Mouse (Mus musculus): Measurements from ENCODE around the gene Lrrc36. TPM values are rescaled to one million over a fixed set of nuclear protein-coding genes. Genes with fewer than 3 reads are reported as not detected.
A peak's percentile ranks its signal among the peaks of the same experiment; 100 is the strongest.

The Lrrc36 gene
- polyA plus RNA-seq, 1 experiment from 2014 or later: 0.11 TPM

DNA sequence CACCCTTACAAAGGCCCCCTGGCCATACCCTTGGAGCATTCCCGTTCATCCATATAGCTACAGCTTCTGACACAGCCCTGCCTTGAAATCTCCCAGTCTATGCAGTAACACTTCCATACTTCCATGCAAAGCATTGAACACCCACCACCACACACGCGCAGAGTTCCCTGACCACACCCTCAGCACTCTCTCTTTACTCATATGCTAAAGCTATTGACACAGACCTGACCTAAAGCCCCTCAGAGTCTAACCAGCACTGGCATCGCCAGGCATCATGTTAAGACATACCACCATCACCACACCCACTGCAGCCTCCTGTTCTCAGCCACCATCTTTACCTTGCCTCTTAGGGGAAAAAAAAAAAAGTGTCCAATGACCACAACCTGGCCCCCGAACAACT is 56.9 kb downstream of the Lrrc36 start:
- Histone ChIP-seq H3K9ac (replicated peaks) (no peak overlapping the region), H3K9me3 (ENCODE audit: low read length) (no peaks in the 10 kb centered on the region), H3K4me1 (ENCODE audit: insufficient read depth) (peaks cover 24% of the 10 kb centered on the region), H3K4me3 (ENCODE audit: low read depth, low read length) (no peak overlapping the region), H3K27ac (ENCODE audit: low read depth) (no peak overlapping the region), H3K4me2 (ENCODE audit: low read depth, low read length) (no peak overlapping the region), H3K36me3 (replicated peaks; ENCODE audit: insufficient read depth, low read length) (no peaks in the 10 kb centered on the region), H3K27me3 (ENCODE audit: insufficient read depth, low read length) (peaks cover 45% of the 10 kb centered on the region)
- 68% methylated on average over 5 of the region's 5 CpGs for WGBS (ENCODE audit: insufficient replicate concordance)
- ATAC-seq: no peak
- no peak for DNase-seq
- TF ChIP-seq EP300 (IDR thresholded peaks at IDR 0.05; ENCODE audit: low read depth) (no peak), CTCF (IDR thresholded peaks at IDR 0.05; ENCODE audit: low read depth) (no peak)

DNA sequence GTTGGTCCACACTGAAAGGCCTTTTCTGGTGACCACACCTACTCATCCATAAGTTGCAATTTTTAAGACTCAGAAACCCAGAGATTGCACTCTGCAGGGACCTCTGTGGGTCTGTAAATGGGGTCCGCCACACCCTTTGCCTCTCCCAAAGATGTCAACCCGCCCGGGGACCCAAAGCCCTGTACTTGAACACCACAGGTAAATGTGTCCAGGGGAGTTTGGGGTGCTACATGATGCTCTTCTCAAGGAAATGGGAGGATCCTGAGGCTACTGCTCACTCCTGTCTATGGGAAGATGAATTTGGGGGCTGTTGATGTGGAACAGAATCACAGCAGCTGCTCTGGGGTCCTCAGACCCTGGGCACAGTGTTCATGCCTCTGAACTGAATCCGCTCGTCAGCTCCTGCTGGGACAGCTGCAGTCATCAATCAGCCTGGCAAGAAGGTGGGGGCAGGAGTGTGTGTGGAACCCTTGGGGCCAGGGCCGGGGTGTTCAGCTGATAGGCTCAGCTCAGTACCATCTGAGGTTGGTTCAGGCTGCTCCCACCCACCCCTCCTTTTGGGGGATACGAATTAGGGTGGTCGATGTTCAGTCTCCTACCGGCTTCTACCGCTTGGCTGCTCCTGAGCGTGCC is 57.4 kb downstream of the Lrrc36 start:
- Histone ChIP-seq H3K4me1 (ENCODE audit: insufficient read depth) (peaks cover 24% of the 10 kb centered on the region), H3K4me2 (ENCODE audit: low read depth, low read length) (peak overlapping the region; percentile 62), H3K9ac (replicated peaks) (no peak overlapping the region), H3K4me3 (ENCODE audit: low read depth, low read length) (0 out of 2 replicates have a peak overlapping the region, but pooled peaks have one; percentile 9), H3K9me3 (ENCODE audit: low read length) (no peaks in the 10 kb centered on the region), H3K27me3 (ENCODE audit: insufficient read depth, low read length) (peaks cover 45% of the 10 kb centered on the region), H3K36me3 (replicated peaks; ENCODE audit: insufficient read depth, low read length) (no peaks in the 10 kb centered on the region), H3K27ac (ENCODE audit: low read depth) (no peak overlapping the region)
- 20% methylated on average over 11 of the region's 11 CpGs for WGBS (ENCODE audit: insufficient replicate concordance)
- TF ChIP-seq CTCF (IDR thresholded peaks at IDR 0.05; ENCODE audit: low read depth) (no peak), EP300 (IDR thresholded peaks at IDR 0.05; ENCODE audit: low read depth) (no peak)
- ATAC-seq (no peak), DNase-seq (no peak)

DNA sequence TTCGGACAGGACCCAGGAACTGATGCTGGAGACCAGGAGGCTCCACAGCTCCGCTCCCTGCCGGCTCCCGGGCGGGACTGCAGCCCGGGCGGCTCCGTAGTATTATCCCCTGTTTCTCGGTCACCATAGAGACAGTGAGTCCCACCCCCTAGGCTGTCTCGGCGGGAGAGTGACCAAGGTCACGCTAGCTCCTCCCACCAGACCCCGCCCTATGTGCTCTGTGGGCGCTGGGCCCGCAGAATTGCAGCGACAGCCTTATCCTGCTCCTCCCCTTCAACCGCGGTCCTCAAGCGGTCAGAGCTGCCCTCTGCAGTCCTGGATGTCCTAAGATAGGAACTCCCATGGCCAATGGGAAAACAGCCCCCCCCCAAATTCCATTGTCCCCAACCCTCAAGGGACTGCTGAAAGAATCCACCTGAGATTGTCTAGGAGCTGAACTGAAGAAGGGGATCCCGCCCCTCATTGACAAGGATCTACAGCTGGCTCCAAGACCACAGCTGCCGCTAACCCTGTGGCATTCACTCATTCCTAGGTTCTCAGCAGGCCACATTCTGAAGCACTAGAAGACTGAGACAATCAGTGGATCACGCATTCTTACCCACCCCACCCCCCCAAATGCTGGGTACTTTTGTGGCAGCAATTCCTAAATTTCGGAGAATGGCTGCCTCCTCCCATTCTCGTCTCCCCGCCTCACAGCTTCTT is 58.1 kb downstream of the Lrrc36 start, which contains the start of gene Tppp3:
Gene Tppp3 (minus strand): TSS at position 213 of the 702 bp plus-strand sequence.
- Histone ChIP-seq H3K4me1 (ENCODE audit: insufficient read depth) (peaks cover 24% of the 10 kb centered on the region), H3K4me3 (ENCODE audit: low read depth, low read length) (0 out of 2 replicates have a peak within 1 kb of the TSS, but pooled peaks have one; percentile 9), H3K4me2 (ENCODE audit: low read depth, low read length) (peak within 1 kb of the TSS; percentile 62), H3K27me3 (ENCODE audit: insufficient read depth, low read length) (peaks cover 45% of the 10 kb centered on the region), H3K9me3 (ENCODE audit: low read length) (no peaks in the 10 kb centered on the region), H3K9ac (replicated peaks) (no peak within 1 kb of the TSS), H3K36me3 (replicated peaks; ENCODE audit: insufficient read depth, low read length) (no peaks in the 10 kb centered on the region), H3K27ac (ENCODE audit: low read depth) (no peak within 1 kb of the TSS)
- 7% methylated on average over 25 of the region's 25 CpGs for WGBS (ENCODE audit: insufficient replicate concordance)
- DNase-seq (peak; percentile 88), ATAC-seq (peak; percentile 93)
- TF ChIP-seq EP300 (IDR thresholded peaks at IDR 0.05; ENCODE audit: low read depth) (no peak; the same call in 1 of the 2 replicates), CTCF (IDR thresholded peaks at IDR 0.05; ENCODE audit: low read depth) (peak; percentile 51)

- TF ChIP-seq CTCF (IDR thresholded peaks at IDR 0.05; ENCODE audit: low read depth) (no peak), EP300 (IDR thresholded peaks at IDR 0.05; ENCODE audit: low read depth) (no peak)
- WGBS (ENCODE audit: insufficient replicate concordance): 49% methylated on average over 23 of the region's 23 CpGs
- no peak overlapping the region for H3K27ac ChIP-seq (ENCODE audit: low read depth)
- peaks cover 45% of the 10 kb centered on the region for H3K27me3 ChIP-seq (ENCODE audit: insufficient read depth, low read length)
- H3K4me1 ChIP-seq (ENCODE audit: insufficient read depth): peaks cover 24% of the 10 kb centered on the region
- H3K9me3 ChIP-seq (ENCODE audit: low read length): no peaks in the 10 kb centered on the region
- ATAC-seq (no peak), DNase-seq (peak; percentile 19)
- no peak overlapping the region for H3K4me2 ChIP-seq (ENCODE audit: low read depth, low read length)
- H3K4me3 ChIP-seq (ENCODE audit: low read depth, low read length): no peak overlapping the region
- no peaks in the 10 kb centered on the region for H3K36me3 ChIP-seq (replicated peaks; ENCODE audit: insufficient read depth, low read length)
- no peak overlapping the region for H3K9ac ChIP-seq (replicated peaks)
Measured at GRCm38 (mm10) chr8:105472414-105472932, 59.1 kb downstream of the Lrrc36 start.

GRCm38 (mm10) chr8:105472983-105473382 is 59.6 kb downstream of the Lrrc36 start:
- no peak for ATAC-seq

More at GRCm38 (mm10) chr8:105472983-105473382, 59.6 kb downstream of the Lrrc36 start:
- TF ChIP-seq CTCF (IDR thresholded peaks at IDR 0.05; ENCODE audit: low read depth) (no peak), EP300 (IDR thresholded peaks at IDR 0.05; ENCODE audit: low read depth) (no peak)
- H3K36me3 ChIP-seq (replicated peaks; ENCODE audit: insufficient read depth, low read length): no peaks in the 10 kb centered on the region
- H3K27ac ChIP-seq (ENCODE audit: low read depth): no peak overlapping the region
- no peak overlapping the region for H3K4me2 ChIP-seq (ENCODE audit: low read depth, low read length)
- 35% methylated on average over 9 of the region's 9 CpGs for WGBS (ENCODE audit: insufficient replicate concordance)
- H3K4me3 ChIP-seq (ENCODE audit: low read depth, low read length): no peak overlapping the region
- peaks cover 24% of the 10 kb centered on the region for H3K4me1 ChIP-seq (ENCODE audit: insufficient read depth)
- no peak overlapping the region for H3K9ac ChIP-seq (replicated peaks)
- no peaks in the 10 kb centered on the region for H3K9me3 ChIP-seq (ENCODE audit: low read length)
- peaks cover 45% of the 10 kb centered on the region for H3K27me3 ChIP-seq (ENCODE audit: insufficient read depth, low read length)
- DNase-seq: no peak

Data from liver, postnatal 0 days (tissue).